Mouse (Mus musculus) stomach, embryonic 16.5 days (tissue): ENCODE measurements at regions not wholly inside any gene's neighbourhood (a gene's known extent, or its start where the extent isn't known, plus 50 kb on each side); places are given as distances from the start of the nearest gene placed in this dataset.

Experiments used
- ATAC-seq: fragments of 200-750 bp; cut with Nextera tagmentation; 2 replicates; pipeline ENCODE4 v1.8.0; 2017; ENCODE audit warnings: moderate number of reproducible peaks, moderate TSS enrichment; ENCODE audit not compliant: insufficient read depth, low FRiP score
- H3K27ac ChIP-seq: fragments of 300-500 bp; sonication (generic); 2 replicates; pipeline ENCODE4 v1.5.1; 2014; ENCODE audit warnings: low read length
- H3K27me3 ChIP-seq: fragments of 300-500 bp; sonication (generic); 2 replicates; pipeline ENCODE4 v1.6.1; 2014; ENCODE audit warnings: low read length, control low read depth, mixed read lengths; ENCODE audit not compliant: control insufficient read depth, insufficient read depth
- H3K36me3 ChIP-seq: fragments of 300-500 bp; sonication (generic); 2 replicates; pipeline ENCODE4 v1.6.1; 2014; ENCODE audit warnings: low read length; ENCODE audit not compliant: control insufficient read depth, insufficient read depth
- H3K4me1 ChIP-seq: fragments of 300-500 bp; sonication (generic); 2 replicates; pipeline ENCODE4 v1.6.1; 2014; ENCODE audit warnings: low read length, control low read depth, mixed read lengths; ENCODE audit not compliant: control insufficient read depth, insufficient read depth
- H3K4me2 ChIP-seq: fragments of 300-500 bp; sonication (generic); 2 replicates; pipeline ENCODE4 v1.6.1; 2014; ENCODE audit warnings: low read depth, low read length, mixed read lengths
- H3K4me3 ChIP-seq: fragments of 300-500 bp; sonication (generic); replicated peaks from 2 replicates; pipeline ENCODE4 v1.5.1; 2014; ENCODE audit warnings: mild to moderate bottlenecking, low read length
- H3K9ac ChIP-seq: fragments of 300-500 bp; sonication (generic); 2 replicates; pipeline ENCODE4 v1.6.1; 2014; ENCODE audit warnings: low read length
- H3K9me3 ChIP-seq: fragments of 300-500 bp; sonication (generic); replicated peaks from 2 replicates; pipeline ENCODE4 v1.6.1; 2016; ENCODE audit warnings: low read length, control low read depth; ENCODE audit not compliant: control insufficient read depth
- WGBS: fragments of 180-500 bp; shearing (Covaris S2); extraction: QIAGEN DNeasy Blood & Tissue Kit; methylation state at CpG from one replicate; pipeline ENCODE4 v1.1.7; 2014; 5-methylcytosine and 5-hydroxymethylcytosine counted together

DNA sequence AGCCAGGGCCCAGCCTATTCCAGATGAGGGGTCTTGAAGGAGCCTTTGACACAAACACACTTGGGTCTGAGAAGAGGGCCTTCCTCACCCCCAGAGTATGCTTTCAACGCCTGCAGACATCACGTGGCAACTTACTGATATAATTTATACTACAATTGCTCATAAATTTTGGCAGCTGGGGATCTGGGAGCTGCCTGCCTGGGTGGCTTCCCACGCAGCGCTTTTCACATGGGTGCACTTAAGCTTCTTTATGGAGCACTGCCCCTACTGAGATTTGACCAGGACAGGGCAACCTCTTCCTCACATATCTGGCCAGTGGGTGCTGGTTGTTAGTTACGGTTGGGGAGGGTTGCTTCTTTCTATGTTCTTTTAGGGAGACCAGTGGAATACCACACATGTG, 61.6 kb downstream of the Spesp1 start:
- ATAC-seq: no peak
- Histone ChIP-seq H3K4me2 (no peak overlapping the region), H3K9me3 (no peaks in the 10 kb centered on the region), H3K4me1 (0 out of 2 replicates have a peak, but pooled peaks cover 4% of the 10 kb centered on the region), H3K27me3 (no peaks in the 10 kb centered on the region), H3K9ac (no peak overlapping the region), H3K27ac (no peak overlapping the region), H3K36me3 (no peaks in the 10 kb centered on the region), H3K4me3 (no peak overlapping the region)
- 50% methylated on average over 5 of the region's 5 CpGs for WGBS

DNA sequence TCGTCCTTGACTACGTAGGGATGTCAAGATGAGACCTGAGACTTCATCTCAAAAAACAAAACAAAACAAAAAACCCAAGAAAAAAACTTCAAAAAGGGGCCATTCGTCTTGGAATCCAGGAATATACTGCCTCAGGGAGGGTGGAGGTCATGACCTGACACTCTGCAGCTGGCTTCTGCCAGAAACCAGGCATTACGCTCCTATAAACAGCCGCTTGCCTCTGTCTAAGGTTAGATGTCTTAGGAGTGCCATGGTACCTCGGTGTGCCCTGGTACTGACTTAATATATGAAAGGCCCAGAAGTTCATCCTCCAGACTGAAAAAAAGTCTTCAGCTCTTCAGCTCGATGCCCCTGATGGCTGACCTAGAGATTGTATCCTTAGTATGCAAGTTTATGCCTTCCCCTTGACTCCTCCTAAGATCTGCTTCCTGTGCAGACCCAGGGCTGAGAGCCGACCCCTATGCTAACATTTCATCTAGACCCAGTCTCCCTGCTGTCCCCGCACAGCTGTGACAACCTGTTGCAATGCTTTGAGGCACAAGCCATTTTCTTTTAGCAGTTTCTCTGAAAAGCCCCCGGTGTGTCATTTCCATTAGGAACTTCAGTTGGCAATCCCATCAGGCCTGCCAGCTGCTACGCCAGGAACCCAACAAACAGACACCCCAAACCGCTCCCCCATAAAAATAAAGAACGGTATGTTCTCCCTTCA, 66.7 kb downstream of the Spesp1 start:
- Histone ChIP-seq H3K4me2 (no peak overlapping the region), H3K9ac (no peak overlapping the region), H3K27ac (no peak overlapping the region), H3K27me3 (no peaks in the 10 kb centered on the region), H3K4me3 (no peak overlapping the region), H3K4me1 (no peaks in the 10 kb centered on the region), H3K36me3 (no peaks in the 10 kb centered on the region), H3K9me3 (no peaks in the 10 kb centered on the region)
- WGBS: 55% methylated on average over 13 of the region's 13 CpGs
- no peak for ATAC-seq

DNA sequence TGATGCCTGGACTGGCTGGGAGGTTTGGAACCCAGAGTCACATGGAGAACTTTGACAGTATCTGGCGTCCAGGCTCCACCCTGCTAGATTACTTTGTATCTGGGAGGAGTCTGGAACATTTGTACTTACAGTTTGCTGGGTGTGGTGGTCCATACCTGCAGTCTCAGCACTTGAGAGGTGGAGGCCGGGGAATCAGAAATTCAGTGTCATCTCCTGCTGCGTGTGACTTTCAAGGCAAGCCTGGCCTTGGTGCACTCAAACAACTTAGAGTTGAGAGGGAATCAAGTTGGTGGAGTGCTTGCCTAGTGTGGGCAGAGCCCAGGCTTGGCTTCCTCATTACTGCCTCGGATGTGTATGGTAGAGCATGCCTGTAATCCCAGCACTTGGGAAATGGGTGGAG, 67.5 kb downstream of the Spesp1 start:
- ATAC-seq: no peak
- Histone ChIP-seq H3K4me1 (no peaks in the 10 kb centered on the region), H3K4me3 (no peak overlapping the region), H3K9me3 (no peaks in the 10 kb centered on the region), H3K4me2 (no peak overlapping the region), H3K27ac (no peak overlapping the region), H3K36me3 (no peaks in the 10 kb centered on the region), H3K9ac (no peak overlapping the region), H3K27me3 (no peaks in the 10 kb centered on the region)
- 72% methylated on average over 4 of the region's 4 CpGs for WGBS

DNA sequence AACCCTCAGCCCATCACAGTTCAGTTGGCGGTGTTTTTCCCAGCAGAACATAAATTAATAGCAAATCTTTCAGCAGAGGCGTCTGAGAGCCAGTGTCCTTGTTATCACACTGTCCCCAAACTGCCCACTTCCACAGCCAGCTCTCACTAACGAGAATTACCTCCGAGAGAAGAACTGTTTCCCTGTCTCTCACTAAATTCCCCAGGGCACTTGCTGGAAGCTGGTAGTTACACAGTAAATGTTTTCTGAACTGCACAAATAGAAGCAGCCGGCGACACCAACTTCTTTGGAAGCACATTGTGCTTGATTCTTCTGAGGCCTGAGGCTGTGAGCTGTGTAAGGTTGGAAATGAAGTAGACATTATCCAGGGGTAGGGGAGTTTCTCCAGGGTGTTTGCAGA, 69.4 kb downstream of the Spesp1 start:
- Histone ChIP-seq H3K4me2 (no peak overlapping the region), H3K4me1 (no peaks in the 10 kb centered on the region), H3K27ac (no peak overlapping the region), H3K9ac (no peak overlapping the region), H3K9me3 (no peaks in the 10 kb centered on the region), H3K36me3 (no peaks in the 10 kb centered on the region), H3K27me3 (no peaks in the 10 kb centered on the region), H3K4me3 (no peak overlapping the region)
- 49% methylated on average over 6 of the region's 6 CpGs for WGBS
- no peak for ATAC-seq

DNA sequence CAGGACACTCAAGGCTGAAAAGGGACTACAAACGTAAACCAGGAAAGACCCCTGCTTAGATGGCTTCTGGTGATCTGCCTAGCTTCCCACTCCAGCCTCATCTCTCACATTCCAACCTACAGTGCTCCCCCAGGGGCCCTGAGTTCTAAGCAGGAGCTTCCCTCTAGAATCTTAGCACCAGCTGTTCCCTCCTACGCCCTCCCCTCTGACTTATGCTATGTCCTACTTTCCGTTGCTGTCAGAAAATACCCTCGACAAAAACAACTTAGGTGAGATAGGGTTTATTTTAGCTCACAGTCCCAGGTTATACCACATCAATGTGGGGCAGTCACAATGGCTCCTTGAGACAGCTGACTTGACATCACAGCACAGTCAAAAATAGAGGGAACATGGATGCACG, 71.2 kb downstream of the Spesp1 start:
- no peaks in the 10 kb centered on the region for H3K9me3 ChIP-seq
- H3K4me2 ChIP-seq: no peak overlapping the region
- no peak overlapping the region for H3K27ac ChIP-seq
- H3K4me3 ChIP-seq: no peak overlapping the region
- 83% methylated on average over 5 of the region's 5 CpGs for WGBS
- no peak overlapping the region for H3K9ac ChIP-seq
- no peaks in the 10 kb centered on the region for H3K36me3 ChIP-seq
- no peaks in the 10 kb centered on the region for H3K27me3 ChIP-seq
- no peaks in the 10 kb centered on the region for H3K4me1 ChIP-seq
- ATAC-seq: no peak

DNA sequence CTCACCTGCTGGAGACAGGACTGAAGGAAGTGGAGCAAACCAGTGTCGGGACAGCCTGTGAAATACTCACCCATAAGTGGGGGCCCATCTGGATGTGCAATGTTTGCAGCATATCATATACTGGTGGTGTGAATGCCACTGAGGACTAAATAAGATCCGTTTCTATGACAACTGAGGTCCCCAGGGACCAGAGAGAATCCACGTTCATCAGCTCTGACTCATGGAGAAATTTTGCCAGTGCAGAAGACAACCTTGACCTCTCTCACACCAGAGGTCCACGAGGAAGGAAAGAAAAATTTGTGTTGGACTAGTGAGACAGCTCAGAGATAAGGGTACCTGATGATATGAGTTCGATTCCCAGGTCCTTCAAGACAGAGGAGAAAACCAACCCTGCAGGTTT, 73.6 kb downstream of the Spesp1 start:
- Histone ChIP-seq H3K9me3 (no peaks in the 10 kb centered on the region), H3K27ac (no peak overlapping the region), H3K4me1 (no peaks in the 10 kb centered on the region), H3K4me2 (no peak overlapping the region), H3K4me3 (no peak overlapping the region), H3K27me3 (no peaks in the 10 kb centered on the region), H3K36me3 (no peaks in the 10 kb centered on the region), H3K9ac (no peak overlapping the region)
- 61% methylated on average over 5 of the region's 5 CpGs for WGBS
- ATAC-seq: no peak

DNA sequence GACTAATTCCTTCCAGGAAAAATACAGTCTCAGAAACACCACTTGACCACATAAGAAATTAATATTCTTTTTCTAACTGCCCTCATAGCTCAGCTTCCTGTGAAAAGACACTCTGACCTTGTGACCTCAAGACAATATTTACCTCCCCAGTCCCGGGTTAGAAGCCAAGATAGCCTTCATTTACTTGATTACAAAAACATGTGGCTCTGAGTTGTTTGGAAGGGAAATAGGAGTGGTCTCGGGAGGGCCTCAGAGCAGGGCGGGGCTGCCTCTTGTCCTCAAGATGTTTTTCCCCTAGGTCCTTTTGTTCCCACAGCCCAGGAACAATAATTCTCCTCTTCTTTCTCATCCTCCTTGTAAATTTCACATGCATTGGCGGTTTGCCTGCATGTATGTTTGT, 76.7 kb downstream of the Spesp1 start:
- no peaks in the 10 kb centered on the region for H3K27me3 ChIP-seq
- H3K36me3 ChIP-seq: no peaks in the 10 kb centered on the region
- H3K9me3 ChIP-seq: no peaks in the 10 kb centered on the region
- no peak overlapping the region for H3K9ac ChIP-seq
- 0 out of 2 replicates have a peak overlapping the region, but pooled peaks have one; percentile 23 for H3K27ac ChIP-seq
- ATAC-seq: no peak
- H3K4me3 ChIP-seq: no peak overlapping the region
- H3K4me1 ChIP-seq: no peaks in the 10 kb centered on the region
- WGBS: 56% methylated on average over 4 of the region's 4 CpGs
- H3K4me2 ChIP-seq: no peak overlapping the region

DNA sequence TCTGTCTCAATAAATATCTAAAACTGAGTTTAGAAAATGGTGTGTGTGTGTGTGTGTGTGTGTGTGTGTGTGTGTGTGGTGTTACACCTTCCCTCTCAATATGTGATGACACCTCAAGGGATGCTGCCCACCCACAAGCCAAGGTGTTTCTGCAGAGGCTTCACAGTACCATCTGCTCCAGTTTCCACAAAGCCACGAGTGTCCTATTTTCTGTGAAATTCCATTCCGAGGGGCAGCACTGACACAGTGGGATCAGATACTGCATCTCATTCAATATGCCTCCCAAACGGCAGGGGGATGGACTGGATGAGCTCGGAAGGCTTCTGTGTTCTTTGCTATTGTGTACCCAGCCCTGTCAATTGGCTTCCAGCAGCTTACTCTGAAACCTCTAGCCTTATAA, 78.5 kb downstream of the Spesp1 start:
- WGBS: 54% methylated on average over 4 of the region's 4 CpGs
- no peak overlapping the region for H3K27ac ChIP-seq
- ATAC-seq: no peak
- H3K9me3 ChIP-seq: no peaks in the 10 kb centered on the region
- H3K4me2 ChIP-seq: no peak overlapping the region
- H3K9ac ChIP-seq: no peak overlapping the region
- no peaks in the 10 kb centered on the region for H3K27me3 ChIP-seq
- H3K36me3 ChIP-seq: no peaks in the 10 kb centered on the region
- no peak overlapping the region for H3K4me3 ChIP-seq
- no peaks in the 10 kb centered on the region for H3K4me1 ChIP-seq

DNA sequence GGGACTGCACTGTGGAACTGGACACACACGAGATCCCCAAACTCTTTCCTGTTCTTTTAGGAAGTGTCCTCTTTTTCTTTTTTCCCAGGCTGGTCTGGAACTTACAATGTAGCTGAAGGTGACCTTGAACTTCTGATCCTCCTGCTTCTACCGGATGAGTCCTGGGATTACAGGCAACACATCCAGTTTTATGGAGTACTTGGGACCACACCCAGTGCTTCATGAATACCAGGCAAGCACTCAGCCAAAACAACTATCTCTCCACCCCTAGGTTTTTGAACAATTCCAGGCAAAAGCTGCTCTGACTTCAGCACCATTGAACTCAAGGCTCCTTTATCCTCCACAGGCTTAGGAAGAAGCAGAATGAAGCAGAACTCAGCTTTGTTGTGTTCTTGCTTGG, 79.7 kb downstream of the Spesp1 start:
- no peak overlapping the region for H3K9ac ChIP-seq
- no peak overlapping the region for H3K4me3 ChIP-seq
- no peaks in the 10 kb centered on the region for H3K9me3 ChIP-seq
- no peak for ATAC-seq
- H3K27ac ChIP-seq: no peak overlapping the region
- H3K4me1 ChIP-seq: no peaks in the 10 kb centered on the region
- H3K36me3 ChIP-seq: no peaks in the 10 kb centered on the region
- H3K4me2 ChIP-seq: no peak overlapping the region
- 70% methylated on average over 2 of the region's 2 CpGs for WGBS
- no peaks in the 10 kb centered on the region for H3K27me3 ChIP-seq
